Mouse (Mus musculus) layer of hippocampus, adult 9-11 months (tissue): ENCODE measurements around the gene Dusp9.

ENCODE experiments used
- DNase-seq: peaks from one replicate; pipeline ENCODE4 v3.0.0; 2022

Dusp9 gene

DNA sequence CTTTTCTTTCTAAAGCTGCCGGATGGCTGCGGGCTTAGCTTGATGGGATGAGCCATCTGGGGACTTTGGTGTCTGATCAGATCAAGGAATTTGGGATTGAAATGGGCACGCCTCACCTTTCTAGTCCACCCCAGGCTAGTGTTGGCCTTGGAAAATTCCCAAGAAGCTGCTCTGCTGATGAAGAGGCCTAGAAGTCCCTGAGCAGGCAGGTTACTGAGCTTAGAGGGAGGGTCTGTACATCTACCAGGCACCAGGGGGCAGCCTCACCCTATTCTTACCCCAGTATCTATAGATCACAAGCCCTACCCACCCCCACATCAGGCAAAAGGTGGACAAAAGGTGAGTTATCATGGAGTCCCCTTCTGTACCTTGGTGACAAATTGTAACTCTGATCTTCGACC is 32.8 kb downstream of the Dusp9 start:
- DNase-seq: peak; percentile 30

DNA sequence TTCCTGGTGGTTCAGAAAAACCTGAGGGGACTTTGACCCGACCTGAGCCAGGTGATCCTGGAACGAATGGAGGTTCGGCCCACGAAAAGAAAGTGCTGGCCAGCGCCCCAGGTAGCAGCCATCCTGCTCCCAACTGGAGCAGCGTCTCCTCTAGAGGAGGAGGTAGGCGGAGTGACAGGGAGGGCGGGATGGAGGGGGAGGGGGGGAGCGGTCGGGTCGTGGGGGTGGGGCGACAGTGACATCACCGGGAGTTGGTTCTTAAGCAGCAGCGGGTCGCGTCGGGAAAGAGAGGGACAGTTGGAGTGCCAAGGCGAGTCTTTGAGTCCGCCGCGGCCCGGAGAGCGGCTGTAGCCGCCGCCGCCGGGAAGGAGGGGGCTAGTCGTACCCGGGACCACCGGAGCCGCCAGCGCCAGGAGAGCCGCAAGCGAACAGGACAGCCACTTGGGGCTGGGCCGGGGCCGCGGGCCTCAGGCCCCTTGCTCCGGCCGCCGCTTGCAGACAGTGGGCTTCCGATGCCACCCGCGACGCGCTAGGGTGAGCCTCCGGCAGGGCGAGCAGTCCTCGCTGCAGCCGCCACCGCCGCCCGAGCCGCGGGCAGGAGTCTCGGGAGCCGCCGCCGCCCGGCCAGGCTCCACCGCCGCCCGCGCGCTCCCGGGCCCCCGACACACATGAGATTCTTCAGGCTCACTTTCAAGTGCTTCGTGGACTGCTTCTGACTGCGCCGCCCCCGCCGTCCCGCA is 33.8 kb downstream of the Dusp9 start, which contains the start of gene Slc6a8:
Slc6a8 (plus strand) TSS at position 272 of the 740 bp plus-strand sequence.
- DNase-seq: peak; percentile 54

GRCm38 (mm10) chrX:73673619-73673967 is 34.4 kb downstream of the Dusp9 start:
- DNase-seq: no peak

GRCm38 (mm10) chrX:73673968-73674661 is 34.9 kb downstream of the Dusp9 start:
- DNase-seq: peak; percentile 83

- no peak for DNase-seq
Observed at GRCm38 (mm10) chrX:73675231-73675630, 36.0 kb downstream of the Dusp9 start.

DNA sequence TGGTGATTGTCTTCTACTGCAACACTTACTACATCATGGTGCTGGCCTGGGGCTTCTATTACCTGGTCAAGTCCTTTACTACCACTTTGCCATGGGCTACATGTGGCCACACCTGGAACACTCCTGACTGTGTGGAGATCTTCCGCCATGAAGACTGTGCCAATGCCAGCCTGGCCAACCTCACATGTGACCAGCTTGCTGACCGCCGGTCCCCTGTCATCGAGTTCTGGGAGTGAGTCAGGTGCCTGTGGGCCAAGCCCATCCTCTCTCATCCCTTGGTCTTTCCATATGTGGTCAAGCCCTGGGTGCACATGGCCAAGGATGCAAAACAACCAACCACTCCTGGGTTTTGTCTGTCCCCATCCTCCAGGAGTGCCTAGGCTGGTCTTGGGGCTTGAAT is 37.4 kb downstream of the Dusp9 start:
- no peak for DNase-seq

- no peak for DNase-seq
Observed at GRCm38 (mm10) chrX:73684156-73684555, 44.9 kb downstream of the Dusp9 start.

GRCm38 (mm10) chrX:73684978-73685377 is 45.8 kb downstream of the Dusp9 start:
- no peak for DNase-seq

DNA sequence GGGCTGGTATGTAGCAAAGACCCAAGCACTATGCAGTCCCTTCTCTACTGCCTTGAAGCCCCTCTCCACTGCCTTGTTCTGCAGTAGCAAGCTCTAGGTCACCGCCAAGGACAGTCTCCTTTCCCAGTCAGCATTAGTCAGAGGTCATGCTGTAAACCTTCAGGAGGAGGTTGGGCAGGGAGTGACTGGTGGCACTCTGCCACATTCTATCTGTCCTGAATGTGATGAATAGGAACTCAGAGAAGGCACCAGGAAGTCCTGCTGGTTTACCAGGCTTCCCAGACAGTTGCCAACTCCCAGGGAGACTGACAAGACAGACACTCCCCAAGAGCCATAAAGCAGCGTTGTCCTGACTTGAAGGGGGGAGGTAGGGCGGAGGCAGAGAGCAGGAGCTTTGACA is 46.4 kb downstream of the Dusp9 start:
- DNase-seq: no peak

DNA sequence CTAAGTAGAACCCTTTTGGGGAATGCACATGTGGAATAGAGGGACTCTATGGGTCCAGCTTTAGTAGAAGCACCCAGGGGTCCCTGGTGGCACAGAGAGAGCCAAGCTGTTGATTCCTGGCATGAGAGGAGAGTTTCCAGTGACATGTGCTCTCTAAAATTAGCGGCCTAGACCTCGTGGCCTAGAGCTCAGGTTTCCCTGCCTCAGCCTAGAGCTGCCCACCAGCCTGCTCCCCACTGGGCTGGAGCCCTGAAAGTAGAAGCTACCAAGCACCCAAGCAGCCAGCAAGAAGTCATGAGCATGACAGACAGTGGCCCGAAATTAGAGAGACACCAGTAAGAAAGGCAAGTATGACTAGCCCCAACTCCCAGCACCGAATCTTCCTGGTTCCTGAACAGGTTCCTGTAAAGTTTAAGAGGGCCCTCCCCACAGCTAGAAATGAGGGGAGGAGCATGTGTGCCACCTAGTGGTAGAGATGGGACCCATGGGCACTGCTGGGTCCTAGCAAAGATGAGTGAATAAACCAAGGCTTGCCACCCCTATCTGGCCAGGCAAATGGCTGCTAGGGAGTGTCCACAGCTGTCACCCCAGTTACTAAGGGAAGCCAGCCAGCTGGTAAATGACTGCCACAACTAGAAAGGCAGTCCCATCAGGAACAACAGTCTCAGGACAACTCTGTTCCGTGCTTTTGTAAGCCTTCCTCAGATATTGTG is 51.9 kb downstream of the Dusp9 start:
- DNase-seq: peak; percentile 45
